Mouse (Mus musculus): ENCODE data around the gene Myom1. TPM values are rescaled to one million over a fixed set of nuclear protein-coding genes. Genes with fewer than 3 reads are reported as not detected.
A peak's percentile ranks its signal among the peaks of the same experiment; 100 is the strongest.

The Myom1 gene
- total RNA-seq, 4 experiments from 2014 or later = 2.7 to 4.6 (median 3.4) TPM

DNA sequence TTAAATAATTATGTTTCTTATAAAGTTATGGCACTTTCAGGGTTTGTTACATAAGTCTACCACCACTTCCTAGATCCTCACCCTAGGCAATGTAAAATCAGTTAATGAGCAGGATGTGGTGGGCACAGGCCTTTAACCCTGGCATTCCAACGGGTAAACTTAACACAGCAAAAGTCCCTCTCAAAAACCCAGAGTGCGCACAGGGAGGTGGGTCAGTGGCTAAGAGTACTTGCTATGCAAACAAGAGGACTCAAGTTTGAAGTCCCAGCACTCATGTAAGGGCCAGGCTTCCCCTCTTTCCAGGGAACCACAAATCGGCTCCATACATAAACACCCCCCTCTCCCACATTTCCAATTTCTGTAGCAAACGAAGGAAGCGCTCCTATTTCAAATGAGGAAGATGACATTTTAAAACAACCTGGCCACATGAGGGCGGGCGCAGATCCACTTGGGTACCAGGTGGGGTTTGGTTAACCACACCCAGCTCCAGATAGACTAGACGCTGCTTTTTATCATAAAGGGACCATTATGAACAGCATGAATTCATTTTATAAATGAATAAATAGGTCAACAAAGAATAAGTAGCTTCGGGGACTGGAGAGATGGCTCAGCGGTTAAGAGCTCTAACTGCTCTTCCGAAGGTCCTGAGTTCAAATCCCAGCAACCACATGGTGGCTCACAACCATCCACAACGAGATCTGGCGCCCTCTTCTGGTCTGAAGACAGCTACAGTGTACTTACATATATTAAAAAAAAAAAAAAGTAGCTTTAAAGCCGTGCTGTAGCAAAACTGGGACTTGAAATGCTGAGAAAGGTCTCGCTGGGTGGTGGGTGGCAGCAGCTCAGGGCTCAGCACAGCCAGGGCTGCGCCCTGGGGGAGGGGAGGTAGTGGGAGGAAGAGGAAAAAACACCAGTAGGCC lies 10.5 kb upstream of the Myom1 start:
- no peak for DNase-seq (ENCODE audit: low spot score in 2 of 2)

DNA sequence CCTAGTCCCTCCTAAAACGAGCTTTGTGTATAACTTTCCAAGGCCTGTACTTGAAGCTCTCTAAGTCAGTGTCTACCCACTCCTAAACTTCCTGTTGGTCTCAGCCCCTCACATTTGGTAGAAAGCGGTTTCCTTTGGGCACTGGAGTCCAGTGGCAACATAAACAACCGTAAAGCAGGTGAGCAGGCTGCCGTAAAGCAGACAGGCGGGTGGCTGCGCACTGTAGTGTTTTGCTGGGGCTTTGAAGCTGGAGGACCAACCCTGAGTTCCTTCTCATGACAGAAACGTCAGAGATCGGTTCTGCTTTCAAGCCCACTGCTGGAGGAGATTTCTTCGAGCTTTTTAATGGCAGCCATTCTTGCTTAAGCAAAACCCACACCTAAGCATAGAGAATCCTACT lies 9.8 kb upstream of the Myom1 start:
- no peak for DNase-seq (ENCODE audit: low spot score in 2 of 2)

DNA sequence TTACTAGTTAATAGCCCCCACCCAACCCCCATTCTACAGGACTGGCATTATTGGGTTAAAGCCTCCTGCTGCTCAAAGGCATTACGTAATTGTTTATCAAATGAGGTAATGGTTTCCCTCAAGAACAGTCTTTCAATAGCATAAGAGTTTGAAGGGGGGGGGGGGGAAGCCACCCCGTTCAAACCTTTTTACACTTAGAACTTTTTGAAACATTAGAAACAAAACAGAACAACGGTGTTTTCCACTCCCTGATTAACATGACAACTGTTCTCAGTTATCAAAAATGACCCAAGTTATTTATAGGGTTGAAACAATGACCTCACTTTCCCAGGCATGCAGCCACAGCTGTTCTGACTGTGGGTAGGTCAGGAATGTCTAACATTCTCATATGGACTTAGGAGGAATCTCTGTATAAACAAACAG lies 9.0 kb upstream of the Myom1 start:
- no peak for DNase-seq (ENCODE audit: low spot score in 2 of 2)

DNA sequence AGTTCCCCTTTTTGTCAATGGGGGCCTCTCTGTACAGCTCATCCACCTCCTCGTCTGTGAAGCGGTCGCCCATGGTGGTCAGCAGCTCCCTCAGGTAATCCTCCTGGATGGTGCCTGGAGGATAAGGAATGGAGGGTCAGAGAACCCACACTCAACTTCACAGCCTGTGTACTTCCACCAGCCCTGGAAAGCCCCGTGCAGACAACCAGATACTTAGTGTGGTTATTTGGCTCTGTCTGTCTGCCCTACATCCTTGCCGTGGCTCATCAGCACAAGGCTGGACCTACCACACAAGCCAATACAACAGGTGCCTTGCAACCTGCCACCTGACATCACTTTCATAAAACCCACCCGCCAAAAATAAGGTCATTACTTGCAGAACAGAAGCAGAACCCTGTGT lies 7.8 kb upstream of the Myom1 start:
- DNase-seq (ENCODE audit: low spot score in 2 of 2) = no peak

DNA sequence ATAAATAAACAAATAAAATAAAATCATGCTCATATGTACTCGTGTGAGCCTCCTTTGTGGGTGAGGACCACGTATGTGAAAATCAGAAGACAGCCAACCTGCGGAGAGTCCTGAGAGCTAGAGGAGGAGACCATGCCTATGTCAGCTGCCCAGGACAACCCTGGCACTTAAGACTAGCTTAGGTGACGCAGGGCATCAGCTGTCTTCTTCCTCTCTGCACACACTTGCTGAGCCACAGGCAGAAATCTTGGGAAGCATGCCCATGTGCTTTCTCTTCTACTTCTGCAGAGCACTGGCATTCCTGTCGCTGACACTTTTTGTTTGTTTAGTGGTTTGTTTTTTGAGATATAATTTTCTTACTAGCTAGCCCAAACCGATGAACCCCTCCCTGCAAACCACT lies 6.9 kb upstream of the Myom1 start:
- no peak for DNase-seq (ENCODE audit: low spot score in 2 of 2)

DNA sequence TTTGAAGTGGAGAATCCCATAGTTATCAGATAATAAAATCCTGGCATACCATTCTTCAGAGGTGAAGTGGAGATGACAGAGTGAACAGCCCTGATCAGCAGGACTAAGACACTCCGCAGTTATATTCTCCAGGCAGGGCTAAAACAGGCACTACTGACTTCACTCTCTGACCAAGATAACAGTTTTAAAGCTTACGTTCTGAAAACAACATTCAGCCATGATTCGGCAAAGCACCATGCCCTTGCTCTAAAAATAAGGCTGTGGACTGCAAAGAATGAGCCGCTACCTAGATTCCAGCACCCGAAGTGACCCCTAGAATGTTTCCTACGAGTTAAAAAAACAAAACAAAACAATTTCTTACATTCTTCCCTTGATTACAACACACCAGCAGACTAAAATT lies 4.6 kb upstream of the Myom1 start:
- no peak for DNase-seq (ENCODE audit: low spot score in 2 of 2)

DNA sequence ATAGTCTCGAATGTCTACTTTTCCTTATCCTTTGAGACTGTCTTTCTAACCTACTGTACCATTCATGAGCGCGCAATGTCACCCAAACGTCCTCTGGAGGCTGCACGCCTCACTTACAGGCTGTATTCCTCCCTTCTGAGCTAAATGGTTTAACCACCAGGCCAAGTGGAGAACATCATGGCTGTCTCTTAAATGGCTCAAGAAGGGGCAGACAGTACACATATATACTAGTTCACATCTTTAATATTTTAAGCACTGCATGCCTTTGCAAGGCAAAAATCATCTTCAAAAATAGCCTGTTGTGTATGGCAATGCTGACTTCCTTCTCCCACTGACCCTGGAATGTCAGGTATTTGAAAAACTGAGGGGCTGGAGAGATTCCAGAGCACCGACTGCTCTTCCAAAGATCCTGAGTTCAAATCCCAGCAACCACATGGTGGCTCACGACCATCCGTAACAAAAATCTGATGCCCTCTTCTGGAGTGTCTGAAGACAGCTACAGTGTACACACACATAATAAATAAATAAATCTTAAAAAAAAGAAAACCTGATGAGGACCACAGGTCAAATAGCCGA lies 3.9 kb upstream of the Myom1 start:
- DNase-seq (ENCODE audit: low spot score in 2 of 2) = no peak

DNA sequence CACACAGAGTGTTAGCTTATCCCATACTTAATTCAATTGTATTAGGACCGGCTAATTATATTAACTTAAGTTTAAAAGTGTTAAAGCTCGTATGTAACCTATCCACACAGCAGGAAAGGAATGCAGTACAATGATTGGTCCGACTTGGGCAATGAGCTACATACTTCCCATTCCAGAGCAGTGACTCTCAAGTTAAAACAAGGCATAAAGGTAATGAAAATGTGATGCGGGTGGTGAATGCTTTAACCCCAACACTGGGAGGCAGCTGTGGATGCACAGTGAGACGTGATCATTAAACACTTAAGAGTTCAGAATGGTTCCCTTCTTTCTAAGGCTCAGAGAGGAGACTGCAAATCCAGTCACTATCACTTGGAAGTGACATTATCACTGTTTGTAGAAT lies 3.2 kb upstream of the Myom1 start:
- no peak for DNase-seq (ENCODE audit: low spot score in 2 of 2)

DNA sequence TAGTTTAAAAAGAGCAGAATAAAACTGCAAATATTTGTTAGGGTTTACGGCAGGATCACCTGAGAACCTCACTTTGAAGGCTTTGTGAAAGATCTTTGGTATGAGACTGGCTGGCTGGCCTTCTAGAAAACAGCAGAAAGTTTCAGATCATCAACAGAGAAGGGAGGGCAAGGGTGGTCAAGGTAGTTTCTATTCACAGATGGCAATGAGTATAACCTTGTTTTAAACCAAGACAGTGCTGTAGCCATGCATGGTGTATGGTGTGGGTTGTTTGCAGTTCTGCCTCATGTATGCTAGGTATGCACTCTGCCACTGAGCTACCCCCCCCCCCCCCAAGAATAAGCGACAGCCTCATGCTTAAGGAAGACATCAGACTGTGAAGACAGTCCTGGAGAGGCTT lies 2.2 kb upstream of the Myom1 start:
- DNase-seq (ENCODE audit: low spot score in 2 of 2) = no peak

DNA sequence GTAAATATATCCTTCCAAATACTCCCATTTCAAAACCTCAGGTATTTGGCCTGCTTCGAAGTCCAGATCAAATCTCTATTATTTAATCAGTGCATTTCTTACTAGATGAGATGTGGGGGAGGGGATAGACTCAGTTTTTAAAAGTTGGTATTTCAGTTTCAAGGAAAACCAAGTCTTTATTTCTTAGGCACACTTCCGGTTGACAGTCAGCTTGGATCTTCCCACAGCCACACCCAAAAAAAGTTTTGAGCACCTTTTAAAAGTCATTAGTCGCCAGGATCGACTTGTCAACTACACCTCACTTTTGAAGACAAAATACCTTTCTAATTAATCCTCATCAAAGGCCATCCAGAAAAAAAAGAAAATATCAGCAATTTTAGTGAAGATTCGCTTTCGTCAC lies 1.4 kb upstream of the Myom1 start:
- no peak for DNase-seq (ENCODE audit: low spot score in 2 of 2)

DNA sequence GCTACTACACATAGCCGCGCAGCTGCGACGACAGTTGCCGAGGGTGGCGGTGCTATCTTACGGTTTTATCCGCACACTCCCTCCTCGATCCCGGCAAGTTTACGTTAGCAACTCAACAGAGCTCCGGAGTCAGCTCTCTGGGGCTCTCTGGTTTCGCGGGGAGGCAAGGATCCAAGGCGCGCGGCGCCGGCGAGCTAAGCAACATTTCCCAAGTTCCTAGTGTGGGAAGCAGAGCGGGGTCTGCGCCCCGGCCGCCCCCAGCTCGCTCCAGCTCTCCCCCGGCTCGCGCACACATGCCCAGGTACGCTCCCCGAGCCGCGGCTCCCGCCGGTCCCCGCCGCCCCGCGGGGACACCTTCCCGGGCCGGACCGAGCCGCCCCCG lies 743 bp upstream of the Myom1 start:
- DNase-seq (ENCODE audit: low spot score in 2 of 2) = peak in 1 of 2 experiments; percentile 21

DNA sequence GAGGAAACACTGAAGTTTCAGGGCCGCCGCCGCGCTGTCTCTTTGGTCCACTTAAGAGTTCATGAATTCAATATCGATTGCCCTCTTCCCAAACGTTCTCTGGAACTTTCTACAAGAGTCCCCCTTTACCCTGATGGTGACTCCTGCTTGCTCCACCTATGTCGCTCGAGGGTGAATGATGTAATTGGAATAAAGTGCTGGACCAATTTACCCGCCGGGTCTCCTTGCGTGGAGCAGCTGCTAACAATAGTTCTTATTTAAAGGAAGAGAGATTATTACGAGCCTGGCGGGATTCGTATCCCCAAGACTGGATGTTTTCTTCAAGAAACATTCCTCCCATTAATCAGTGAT lies 286 bp downstream of the Myom1 start, which contains the start of gene Myl12a:
Myl12a (minus strand) TSS at position 135 of the 351 bp plus-strand sequence.
- no peak for DNase-seq (ENCODE audit: low spot score in 2 of 2)

DNA sequence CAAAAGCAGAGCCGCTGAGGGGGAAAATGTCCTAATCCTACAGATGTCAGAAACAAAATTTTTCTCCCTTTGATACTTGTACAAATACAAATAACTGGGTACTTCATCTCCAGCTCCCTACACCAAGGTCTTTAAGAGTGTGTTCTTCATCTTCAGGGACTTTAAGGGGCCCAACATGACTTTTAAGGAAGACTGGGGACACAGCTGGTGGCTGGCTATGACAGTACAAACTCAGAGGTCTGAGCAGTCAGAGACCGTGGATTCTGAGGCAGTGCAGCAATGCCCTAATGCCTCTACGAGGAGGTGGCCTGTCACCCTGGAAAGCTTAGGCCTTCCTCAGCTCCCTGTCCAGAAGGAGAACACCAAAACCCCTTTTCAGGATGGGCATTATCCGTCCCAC lies 679 bp downstream of the Myom1 start:
- DNase-seq (ENCODE audit: low spot score in 2 of 2) = no peak

DNA sequence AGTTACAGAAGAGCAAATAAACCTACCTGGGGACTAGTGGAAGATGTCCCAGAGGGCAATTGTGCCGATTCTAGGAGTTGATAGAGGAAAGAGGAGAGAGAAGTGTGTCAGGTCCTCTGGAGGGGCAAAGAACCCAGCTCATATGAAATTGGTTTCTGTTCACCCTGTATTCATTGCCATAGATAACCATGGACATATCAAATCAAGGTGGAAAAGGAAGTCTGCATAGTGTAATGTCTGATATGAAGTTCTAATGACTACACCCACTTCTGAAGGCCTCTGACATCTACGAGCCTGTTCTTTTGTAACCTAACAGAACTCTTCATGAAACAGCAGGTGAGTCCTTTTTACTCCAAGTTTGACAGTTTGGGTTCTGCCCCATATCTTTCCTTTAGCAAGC lies 1.3 kb downstream of the Myom1 start:
- DNase-seq (ENCODE audit: low spot score in 2 of 2) = no peak

DNA sequence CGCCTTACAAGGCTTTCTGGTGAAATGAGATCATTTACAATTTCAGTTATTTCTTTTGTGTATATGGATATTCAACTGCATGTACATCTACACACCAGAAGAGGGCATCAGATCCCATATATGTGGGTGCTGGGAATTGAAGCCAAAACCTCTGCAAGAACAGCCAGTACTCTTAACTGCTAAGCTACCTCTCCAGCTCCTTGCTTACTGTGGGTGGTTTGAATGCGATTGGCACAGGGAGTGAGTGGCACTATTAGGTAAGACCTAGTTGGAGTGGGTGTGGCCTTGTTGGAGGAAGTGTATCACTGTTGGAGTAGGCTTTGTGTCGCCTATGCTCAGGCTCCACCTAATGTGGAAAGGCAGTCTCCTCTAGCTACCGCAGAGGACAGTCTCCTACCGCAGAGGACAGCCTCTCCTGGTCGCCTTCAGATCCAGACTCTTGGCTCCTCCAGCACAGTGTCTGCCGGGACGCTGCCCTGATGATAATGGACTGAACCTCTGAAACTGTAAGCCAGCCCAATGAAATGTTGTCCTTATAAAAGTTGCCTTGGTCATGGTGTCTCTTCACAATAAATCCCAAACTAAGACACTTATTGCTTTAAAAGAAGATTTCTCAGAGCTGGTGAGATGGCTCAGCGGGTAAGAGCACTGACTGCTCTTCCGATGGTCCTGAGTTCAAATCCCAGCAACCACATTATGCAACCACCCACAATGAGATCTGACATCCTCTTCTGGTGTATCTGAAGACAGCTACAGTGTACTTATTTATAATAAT lies 1.9 kb downstream of the Myom1 start:
- no peak for DNase-seq (ENCODE audit: low spot score in 2 of 2)

DNA sequence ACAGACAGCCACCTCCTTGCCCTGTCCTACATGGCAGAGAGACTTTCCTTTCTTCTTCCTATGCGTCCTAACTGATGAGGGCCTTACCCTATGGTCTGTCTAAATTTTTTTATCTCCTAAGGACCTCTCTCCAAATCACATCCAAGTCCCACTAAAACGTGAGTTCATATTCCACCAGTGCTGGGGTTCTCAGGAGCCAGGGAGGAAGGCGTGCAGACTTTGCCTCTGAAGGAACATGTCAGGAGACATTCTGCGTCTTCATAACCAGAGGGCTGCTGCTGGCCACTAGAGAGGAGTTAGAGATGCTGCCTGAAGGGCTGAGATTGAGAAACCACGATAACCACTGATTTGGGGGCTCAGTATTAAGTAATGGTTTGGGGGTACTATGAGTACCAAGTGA lies 4.5 kb downstream of the Myom1 start:
- DNase-seq (ENCODE audit: low spot score in 2 of 2) = no peak

DNA sequence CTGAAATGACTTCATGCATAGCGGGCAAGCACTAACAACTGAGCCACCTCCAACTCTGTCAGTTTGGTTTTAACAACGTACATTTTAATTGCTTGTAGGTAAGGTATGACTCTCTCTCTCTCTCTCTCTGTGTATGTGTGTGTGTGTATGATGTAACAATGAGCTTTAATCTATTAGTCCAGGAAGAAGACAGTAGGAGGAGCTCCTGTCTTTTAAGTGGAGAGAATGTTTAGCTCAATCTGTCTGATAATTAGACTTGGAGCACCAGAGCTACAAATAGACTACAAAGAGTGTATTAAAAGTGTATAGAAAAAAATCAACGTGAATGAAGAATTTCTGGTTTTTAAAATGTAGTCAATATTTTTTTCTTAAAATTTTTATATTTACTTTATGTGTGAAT lies 6.2 kb downstream of the Myom1 start:
- DNase-seq (ENCODE audit: low spot score in 2 of 2) = no peak

DNA sequence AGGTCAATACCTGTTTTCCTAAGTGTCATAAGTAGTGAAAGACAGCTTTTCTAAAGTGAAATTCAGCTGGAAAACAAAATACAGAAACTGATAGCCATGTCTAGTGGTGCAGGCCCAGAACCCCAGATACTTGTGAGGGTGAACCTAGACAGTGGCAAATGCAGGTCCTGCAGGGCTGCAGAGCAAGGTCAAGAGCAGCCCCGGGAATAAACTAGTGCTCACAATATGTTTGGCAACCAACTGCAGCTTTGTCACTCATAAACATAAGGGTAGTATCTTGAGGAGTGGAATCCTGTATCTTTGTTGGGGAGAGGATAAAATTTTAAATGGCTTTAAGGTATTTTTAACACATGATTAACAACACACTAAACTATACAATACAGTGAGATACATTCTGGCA lies 7.3 kb downstream of the Myom1 start:
- no peak for DNase-seq (ENCODE audit: low spot score in 2 of 2)

DNA sequence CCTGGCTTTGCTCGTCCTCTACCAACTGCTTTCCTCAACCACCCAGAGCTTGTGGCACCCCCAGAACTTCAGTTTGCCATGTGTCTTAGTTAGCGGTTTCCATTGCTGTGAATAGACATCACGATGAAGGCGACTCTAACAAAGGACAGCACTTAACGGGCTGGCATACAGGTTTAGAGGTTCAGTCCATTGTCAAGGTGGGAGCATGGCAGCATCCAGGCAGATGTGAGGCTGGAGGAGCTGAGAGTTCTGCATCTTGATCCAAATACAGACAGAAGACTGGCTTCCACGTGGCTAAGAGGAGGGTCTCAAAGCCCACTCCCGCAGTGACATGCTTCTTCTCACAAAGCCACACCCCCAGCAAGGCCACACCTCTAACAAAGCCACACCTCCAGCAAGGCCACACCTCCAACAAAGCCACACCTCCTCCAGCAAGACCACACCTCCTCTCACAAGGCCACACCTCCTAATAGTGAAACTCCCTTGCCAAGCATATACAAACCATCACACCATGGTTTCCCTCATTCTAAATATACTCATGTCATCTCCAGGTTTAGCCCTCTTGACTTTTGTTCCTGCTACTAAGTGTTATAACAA lies 8.3 kb downstream of the Myom1 start:
- DNase-seq (ENCODE audit: low spot score in 2 of 2) = no peak

DNA sequence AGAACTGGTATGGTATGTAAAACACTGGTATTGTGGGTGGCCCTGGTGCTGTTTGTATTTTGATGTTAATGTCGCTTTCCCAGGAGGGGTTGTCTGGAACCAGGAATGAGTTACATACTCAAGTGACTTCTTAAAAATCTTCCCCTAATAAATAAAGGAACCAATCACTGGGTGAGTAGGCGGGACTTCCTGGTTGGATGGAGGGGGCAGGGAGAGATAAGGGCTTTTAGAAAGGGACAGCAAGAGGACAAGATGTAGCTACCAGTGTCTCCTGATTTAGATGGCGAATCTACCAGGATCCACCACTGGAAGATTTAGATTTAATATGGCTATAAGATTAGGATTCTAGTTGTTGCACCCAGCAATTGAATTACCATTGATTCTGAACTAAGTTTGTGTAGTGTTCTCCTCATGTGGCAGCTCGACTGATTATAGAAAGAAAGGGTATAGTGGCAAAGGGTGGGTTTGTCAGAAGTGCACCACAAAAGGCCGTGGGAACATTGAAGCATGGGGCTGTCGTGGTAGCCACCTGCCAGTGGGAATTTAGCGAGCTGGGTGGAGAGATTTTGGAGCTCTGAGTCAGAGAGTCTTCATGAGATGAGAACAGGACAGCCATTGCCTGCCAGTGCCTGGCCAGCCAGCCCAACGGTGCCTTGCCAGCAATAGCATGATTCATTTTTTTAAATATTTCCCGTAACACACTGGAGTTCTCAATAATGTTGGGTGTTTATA lies 9.7 kb downstream of the Myom1 start:
- DNase-seq (ENCODE audit: low spot score in 2 of 2) = no peak

DNA sequence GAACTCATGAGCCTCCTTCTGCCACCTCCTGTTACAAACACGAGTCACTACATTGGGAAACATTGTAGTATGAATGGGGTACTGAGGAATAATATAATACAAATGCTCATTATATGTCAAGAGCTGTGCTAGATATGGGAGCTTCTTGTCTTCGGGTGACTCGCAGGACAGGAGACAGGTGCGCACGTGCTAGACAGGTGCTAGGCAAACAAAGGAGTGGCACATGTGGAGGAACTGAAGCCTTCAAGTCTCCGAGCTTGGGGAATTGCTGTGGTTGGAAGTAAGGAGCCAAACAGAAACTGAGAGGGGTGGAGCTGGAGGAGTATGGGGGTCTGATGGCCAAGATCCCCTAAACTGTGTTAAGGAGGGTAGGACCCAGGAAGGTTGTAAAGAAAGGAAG lies 10.7 kb downstream of the Myom1 start:
- no peak for DNase-seq (ENCODE audit: low spot score in 2 of 2)
